Mouse (Mus musculus) thymus, postnatal 25 days (tissue): Measurements from ENCODE around the gene Slc38a6.

Experiments
- DNase-seq: peaks from one replicate; pipeline ENCODE4 v3.0.0; 2022

The Slc38a6 gene

DNA sequence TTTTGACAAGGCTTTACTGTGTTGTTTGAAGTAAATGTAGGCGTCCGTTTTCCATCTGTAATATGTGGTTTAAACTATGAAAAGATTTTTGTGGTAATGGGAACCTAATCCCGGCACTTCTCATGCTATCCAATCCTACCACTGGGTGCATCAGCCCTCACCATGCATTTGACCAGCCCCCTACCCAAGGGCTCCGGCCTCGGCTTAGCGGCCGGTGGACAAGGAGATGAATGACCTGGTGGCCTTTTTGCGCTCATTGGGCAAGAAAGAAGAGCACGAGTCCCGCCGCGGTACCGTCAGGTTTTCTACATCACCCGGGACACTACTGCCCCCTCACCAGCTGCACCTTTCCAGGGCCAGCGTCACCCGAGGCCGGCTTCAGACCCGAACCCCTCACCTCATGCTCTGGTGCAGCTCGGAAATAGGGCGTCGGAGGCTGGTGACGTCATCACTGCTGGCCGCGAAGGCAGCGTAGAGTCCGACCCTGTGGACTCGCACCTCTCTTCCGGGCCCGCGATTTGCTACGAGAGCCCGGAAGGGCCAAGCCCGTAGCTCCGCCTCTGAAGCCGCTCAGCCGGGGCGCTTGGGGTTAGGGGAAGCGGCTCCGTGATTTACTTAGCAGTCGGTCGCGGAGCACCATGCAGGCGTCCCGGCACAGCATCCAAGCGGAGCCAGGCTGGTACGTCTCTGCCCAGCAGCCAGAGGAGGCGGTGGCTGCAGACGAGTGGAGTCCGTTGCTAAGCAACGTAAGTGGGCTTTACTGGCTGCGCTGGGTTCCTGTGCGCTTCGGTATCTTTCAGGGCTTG is at the start of gene Slc38a6, which contains the start of gene Trmt5:
Gene Slc38a6, plus strand, starts transcription at position 493 of the 806 bp plus-strand sequence.
Gene Trmt5, minus strand, starts transcription at position 424 of the 806 bp plus-strand sequence.
- DNase-seq: peak; percentile 89

DNA sequence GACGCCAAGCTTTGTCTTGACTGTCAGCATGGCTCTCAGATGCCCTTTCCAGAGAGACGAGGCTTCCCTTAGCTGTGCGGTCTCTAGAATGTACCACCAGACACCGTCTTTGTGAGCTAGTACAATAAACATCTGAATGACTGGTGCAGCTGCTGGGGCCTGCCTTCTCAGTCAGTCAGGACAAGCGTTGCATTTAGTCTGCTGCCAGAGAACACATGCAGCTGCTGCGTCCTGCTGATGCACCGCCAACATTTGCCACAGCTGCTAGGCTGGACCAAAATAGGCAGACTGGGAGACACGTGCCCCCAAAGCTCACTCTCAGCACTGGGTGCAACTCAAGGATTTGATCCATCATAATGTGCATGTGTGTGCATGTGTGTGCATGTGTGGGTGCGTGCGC is 44.6 kb upstream of the Slc38a6 start:
- DNase-seq: no peak

- no peak for DNase-seq
These were observed 40.9 kb upstream of the Slc38a6 start for GRCm38 (mm10) chr12:73245687-73246086.

GRCm38 (mm10) chr12:73255006-73255405 is 31.6 kb upstream of the Slc38a6 start:
- DNase-seq: no peak

- no peak for DNase-seq
These were observed 27.3 kb upstream of the Slc38a6 start for GRCm38 (mm10) chr12:73259269-73259668.

DNA sequence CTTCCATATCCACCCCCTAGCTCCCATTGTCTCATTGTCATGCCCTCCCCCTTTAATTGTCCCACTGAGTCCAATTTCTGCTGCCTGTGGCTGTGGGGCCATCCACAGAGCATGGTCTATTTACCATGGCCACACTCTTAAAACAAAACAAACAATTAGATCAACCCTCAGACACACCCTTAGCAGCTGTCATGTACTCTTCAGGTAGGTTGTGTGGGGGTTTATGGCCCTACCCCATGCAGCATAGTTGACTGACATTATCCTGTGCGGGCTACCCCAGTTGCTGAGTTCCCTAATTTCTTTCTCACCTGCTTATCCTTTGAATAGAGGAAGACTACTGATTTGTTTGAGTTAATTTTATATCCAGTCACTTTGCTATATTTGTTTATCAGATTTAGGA is 26.2 kb upstream of the Slc38a6 start:
- DNase-seq: no peak

- no peak for DNase-seq
These were observed 21.1 kb upstream of the Slc38a6 start for GRCm38 (mm10) chr12:73265381-73265978.

GRCm38 (mm10) chr12:73266597-73266996 is 20.0 kb upstream of the Slc38a6 start:
- DNase-seq: no peak

DNA sequence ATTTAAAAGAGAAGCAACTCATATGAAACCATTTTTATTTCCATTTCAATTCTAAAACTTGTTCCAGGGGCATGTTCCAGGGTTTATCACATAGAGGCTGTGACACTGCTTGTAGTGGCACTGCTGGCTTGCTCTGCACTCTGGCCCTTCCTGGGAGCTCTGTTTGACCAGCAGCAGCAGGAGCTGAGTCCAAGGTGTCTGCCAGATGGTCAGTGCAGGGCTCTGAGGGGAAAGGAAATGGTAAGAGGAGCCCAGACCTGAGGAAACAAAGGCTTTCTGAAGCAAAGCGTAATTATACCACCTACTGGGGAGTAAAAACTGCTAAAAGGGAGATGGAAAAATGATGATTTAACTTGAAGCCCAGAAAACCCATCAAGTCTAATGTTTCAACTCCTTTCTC is 18.1 kb upstream of the Slc38a6 start:
- no peak for DNase-seq

GRCm38 (mm10) chr12:73269531-73269930 is 17.0 kb upstream of the Slc38a6 start:
- DNase-seq: no peak

DNA sequence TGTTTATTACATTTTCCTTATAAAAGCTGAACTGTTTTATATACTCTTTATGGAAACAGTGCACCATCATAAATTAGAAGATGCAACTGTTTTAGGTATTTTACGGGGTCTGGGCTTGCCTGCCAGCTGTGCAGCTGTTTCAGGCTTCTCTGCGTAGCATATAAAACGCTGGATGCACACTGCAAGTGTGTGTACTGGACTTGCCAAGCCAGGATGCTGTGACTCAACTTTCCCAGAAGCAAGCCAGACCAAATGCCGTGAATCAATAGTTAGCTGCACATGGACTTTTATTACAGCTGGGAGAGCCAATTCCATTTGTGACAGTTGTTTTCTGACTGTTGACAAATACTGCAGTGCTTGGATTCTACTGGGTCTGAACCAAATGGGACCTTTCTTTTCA is 16.6 kb upstream of the Slc38a6 start:
- no peak for DNase-seq

DNA sequence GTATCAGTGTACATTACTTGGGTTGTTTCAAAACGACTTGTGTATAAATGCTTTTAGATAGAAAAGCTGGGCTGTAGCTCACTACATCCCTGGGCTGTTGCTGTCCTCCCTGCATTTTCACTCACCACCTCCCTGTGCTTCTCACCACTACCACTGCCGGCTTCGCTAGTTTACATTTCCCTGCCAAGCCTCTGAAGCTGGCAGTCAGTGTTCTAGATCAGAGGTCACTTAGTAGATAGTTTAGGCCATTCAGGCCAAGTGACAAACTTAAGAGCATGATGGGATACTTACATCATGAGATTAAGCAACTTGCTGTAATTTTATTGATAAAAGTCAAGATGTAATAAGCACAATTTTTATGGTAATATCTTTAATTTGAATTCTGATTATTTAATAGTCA is 11.7 kb upstream of the Slc38a6 start:
- no peak for DNase-seq

DNA sequence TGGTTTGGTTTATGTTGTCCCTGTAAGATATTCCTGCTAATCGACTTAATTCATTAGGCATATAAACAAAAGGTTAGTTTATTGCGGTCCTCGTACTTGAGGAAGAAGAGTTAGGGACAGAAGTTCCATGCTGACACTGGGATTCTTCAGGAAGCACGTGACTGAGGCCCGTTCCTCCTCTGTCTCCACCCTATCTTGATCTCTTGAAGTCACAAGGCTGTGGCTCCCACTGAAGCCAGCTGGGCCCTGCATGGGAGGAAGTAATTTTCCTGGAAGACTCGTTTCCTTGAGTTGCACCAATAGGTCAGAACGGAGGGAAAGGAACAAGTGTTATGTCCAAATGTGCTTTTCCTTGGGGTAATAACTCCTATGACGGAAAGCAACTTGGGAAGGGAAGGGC is 1.0 kb downstream of the Slc38a6 start:
- no peak for DNase-seq

- no peak for DNase-seq
These were observed 2.0 kb downstream of the Slc38a6 start for GRCm38 (mm10) chr12:73288626-73289025.

DNA sequence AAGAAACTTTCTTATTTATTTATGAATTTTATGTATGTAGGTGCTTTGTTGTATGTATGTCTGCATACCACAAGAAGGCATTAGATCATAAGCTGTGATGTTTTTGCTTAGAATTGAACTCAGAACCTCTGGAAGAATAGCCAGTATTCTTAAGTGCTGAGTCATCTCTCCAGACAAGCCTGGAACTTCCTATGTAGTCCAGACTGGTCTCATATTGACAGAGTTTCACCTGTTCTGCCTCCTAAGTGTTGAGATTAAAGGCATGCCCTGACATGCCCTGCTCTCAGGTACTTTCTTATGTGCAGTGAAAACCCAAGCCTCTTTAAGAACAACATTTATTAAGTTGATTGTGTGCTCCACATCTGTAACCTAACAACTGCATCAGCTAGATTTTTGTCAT is 8.3 kb downstream of the Slc38a6 start:
- DNase-seq: no peak

GRCm38 (mm10) chr12:73295505-73296140 is 9.0 kb downstream of the Slc38a6 start:
- no peak for DNase-seq

DNA sequence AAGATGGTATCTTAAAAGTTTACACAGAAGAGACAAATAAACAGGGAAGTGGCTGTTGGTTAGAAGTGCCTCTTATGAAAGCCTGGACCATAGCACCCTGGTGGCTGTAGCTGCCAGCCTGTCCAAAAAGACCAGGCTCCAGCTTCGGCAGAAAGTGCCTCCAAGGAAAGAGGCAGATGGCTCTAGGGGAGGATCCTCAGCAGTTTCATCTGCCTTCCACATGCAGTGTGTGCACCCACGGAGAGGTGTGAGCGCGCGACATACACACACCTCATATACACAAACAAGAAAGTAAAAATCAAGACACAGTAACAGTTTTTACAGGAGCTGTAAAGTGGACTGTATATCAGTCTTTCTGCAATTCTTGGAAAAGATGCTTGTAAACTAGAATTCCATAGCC is 12.0 kb downstream of the Slc38a6 start:
- no peak for DNase-seq

GRCm38 (mm10) chr12:73300531-73300930 is 14.0 kb downstream of the Slc38a6 start:
- DNase-seq: no peak

DNA sequence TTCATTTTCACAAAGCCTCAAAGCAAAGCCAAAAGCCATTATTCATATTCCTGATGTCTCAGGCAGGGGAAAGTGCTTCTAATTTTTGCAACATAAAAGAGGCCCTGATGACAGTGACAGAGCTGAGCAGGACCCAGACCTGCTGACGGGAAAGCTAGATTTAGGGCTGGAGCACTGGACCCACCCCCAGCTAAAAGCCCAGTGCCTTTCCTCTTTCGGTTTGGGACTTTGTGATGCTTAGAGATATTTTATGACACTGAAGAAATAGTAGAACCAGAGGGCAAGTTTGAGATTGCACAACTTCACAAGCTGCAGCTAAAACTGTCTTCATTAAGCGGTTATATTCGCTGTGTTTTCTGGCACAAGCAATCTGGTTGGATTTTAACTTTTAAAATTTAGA is 18.1 kb downstream of the Slc38a6 start:
- no peak for DNase-seq

DNA sequence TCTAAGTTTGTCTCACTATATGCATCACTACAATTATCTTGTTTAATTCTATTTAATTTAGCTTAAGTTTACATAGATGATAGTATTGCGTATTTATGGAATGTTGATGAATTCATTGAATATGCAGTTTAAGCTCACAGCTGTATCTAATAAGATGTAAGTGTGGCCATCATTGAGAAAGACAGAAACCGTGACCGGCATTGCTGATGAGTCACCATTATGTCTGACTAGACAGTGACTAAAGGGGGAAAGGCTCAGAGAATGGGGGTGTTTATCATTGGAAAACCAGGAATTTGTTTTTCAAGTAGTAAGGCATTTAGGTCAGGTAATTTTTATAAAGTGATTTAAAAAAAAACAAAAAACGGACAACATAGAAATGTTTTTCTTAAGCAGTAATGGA is 21.2 kb downstream of the Slc38a6 start:
- no peak for DNase-seq

DNA sequence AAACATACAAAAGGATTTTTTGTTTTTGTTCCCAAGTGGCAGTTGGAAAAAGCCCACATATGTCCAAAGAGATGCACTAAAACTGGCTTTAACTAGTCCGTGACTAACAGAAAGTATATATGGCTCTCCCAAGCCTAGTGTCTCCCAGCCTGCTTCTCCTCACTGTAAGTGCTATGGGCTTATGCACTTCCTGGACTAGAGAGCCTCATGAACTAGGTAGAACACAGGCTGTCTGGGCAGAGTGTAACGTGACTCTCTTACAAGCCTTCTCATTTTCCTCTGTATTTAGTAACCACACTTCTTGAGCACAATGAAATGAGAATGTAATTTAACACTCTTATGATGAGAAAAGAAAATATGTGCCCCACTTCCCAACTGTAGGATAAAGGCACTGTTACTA is 22.1 kb downstream of the Slc38a6 start:
- DNase-seq: no peak

DNA sequence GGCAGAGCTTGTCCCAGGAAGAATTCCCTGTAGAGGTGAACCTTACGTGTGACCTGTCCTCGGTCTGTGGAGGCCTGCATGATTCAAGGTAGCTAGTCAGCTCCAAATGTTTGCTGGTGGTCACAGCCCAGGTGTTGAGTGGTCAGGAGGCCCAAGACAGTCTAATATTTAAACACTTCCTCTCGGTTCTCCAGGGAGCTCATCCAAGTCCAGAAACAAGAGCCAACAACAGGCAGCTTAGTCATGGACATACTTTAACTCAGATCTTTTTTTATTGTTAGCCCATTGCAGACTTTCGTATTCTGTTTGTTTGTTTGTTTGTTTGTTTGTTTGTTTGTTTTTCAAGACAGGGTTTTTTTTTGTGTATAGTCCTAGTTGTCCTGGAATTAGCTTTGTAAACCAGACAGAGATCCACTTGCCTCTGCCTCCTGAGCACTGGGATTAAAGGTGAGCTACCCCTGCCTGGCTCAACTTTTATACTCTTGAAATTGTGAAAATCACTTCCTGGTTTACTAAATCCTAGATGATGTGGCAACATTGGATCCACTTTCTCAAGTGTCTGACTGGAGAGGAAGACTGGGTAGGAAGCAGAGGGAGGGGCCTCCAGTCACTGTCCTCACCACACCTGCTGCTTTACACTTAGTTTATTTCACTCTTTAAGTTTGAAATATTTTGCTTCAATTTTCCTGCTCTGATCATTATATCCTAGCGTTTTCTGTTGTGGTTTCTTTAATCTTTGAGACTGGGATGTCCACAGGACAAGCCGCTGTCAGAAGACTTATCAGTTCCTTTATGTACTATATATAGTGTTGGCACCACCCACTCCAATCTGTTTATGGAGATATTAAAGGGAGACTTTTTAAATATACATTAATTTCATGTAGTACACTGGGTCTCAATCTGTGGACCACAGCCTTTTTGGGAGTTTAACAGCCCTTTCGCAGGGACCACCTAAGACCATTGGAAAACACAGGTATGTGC is 31.4 kb downstream of the Slc38a6 start:
- no peak for DNase-seq

DNA sequence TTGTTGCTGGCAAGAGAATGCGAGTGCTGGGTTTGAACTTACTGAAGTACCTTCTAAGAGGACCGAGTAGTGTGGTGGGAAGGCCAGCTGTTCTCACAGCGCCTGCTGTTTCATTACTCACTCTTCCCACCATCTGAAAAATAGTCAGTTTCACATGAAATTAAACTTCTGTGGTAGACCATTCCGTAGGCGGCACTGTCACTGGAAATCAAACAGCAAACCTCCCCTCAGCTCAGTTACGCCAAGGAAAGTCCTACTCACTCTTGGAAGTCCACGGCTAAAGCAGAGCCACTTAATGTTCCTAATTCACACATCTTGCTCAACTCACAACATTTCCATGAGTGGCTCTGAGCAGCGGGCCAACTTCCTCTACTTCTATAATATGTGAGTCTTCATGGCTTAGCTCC is 37.6 kb downstream of the Slc38a6 start:
- no peak for DNase-seq
